Mouse (Mus musculus) lung, embryonic 16.5 days (tissue): ENCODE measurements around the gene Vsir. TPM values are rescaled to one million over a fixed set of nuclear protein-coding genes. Genes with fewer than 3 reads are reported as not detected.

ENCODE experiments used
- ATAC-seq: fragments of 200-750 bp; cut with Nextera tagmentation; 2 replicates; pipeline ENCODE4 v1.8.0; 2017; ENCODE audit warnings: low read depth, mild to moderate bottlenecking, moderate library complexity
- H3K27ac ChIP-seq: fragments of 300-500 bp; sonication (generic); 2 replicates; pipeline ENCODE4 v1.5.1; 2014; ENCODE audit warnings: mild to moderate bottlenecking, control low read depth, low read length
- H3K27me3 ChIP-seq: fragments of 300-500 bp; sonication (generic); 2 replicates; pipeline ENCODE4 v1.6.1; 2014; ENCODE audit warnings: low read depth, low read length, mixed read lengths; ENCODE audit not compliant: control insufficient read depth, insufficient read depth
- H3K36me3 ChIP-seq: fragments of 300-500 bp; sonication (generic); 2 replicates; pipeline ENCODE4 v1.6.1; 2014; ENCODE audit warnings: low read length; ENCODE audit not compliant: control insufficient read depth, insufficient read depth
- H3K4me1 ChIP-seq: fragments of 300-500 bp; sonication (generic); replicated peaks from 2 replicates; pipeline ENCODE4 v1.6.1; 2014; ENCODE audit warnings: low read length, mixed read lengths; ENCODE audit not compliant: control insufficient read depth, insufficient read depth
- H3K4me2 ChIP-seq: fragments of 300-500 bp; sonication (generic); 2 replicates; pipeline ENCODE4 v1.6.1; 2014; ENCODE audit warnings: low read depth, low read length, control low read depth
- H3K4me3 ChIP-seq: fragments of 300-500 bp; sonication (generic); 2 replicates; pipeline ENCODE4 v1.5.1; 2014; ENCODE audit warnings: mild to moderate bottlenecking, low read length, control low read depth
- H3K9ac ChIP-seq: fragments of 300-500 bp; sonication (generic); 2 replicates; pipeline ENCODE4 v1.6.1; 2014; ENCODE audit warnings: low read length, control low read depth
- H3K9me3 ChIP-seq: fragments of 300-500 bp; sonication (generic); 2 replicates; pipeline ENCODE4 v1.6.1; 2016; ENCODE audit warnings: low read length; ENCODE audit not compliant: control insufficient read depth
- WGBS: fragments of 180-500 bp; shearing (Covaris S2); extraction: QIAGEN DNeasy Blood & Tissue Kit; methylation state at CpG from one replicate; pipeline ENCODE4 v1.1.7; 2014; 5-methylcytosine and 5-hydroxymethylcytosine counted together
- polyA plus RNA-seq: library from polyadenylated mRNA; unstranded; fragments of >200 nt; fragmentation: Nextera tagmentation; extraction: Ambion mirVana; gene quantifications from 2 replicates; pipeline ENCODE4 v1.2.1, GENCODE M21; 2015

Vsir gene
- polyA plus RNA-seq, 1 experiment from 2014 or later: 5.8 TPM

DNA sequence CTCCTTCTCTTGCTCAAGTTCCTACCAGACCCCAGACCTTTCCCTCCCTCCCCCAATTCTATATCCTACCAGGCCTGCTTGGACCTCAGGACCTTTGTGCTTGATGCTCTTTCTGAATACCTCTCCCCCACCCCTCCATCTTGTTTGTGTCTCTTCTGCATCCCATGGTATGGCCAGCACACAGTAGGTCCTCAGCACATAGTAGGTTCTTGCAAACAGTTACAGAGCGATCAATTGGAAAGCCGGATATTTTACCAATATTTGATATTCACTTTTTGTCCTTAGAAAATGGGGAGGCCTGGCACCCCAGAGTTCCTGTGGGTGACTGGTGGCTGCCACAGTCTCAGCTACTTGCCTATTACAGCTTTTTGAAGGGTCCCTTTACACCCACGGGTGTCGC, 11.6 kb upstream of the Vsir start:
- no peak for ATAC-seq
- 85% methylated on average over 4 of the region's 4 CpGs for WGBS
- no peak overlapping the region for H3K9ac ChIP-seq

DNA sequence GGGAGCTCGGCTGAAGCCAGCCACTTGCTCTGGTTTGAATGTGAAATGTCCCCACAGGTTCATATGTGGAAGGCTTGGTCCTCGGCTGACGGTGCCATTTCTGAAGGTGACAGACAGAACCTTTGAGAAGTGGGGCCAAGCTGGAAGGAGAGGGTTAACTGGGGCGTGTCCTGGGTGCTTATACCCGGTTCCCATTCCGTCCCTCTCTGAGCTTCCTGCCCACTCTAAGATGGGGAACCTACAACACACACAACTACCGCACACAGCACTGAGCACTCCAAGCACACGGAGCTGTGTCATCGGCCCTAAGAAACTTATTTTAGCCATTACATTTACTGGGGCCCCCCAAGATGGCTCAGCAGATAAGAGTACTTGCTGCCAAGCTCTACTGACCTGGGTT, 5.1 kb upstream of the Vsir start:
- ATAC-seq: no peak
- WGBS: 60% methylated on average over 9 of the region's 9 CpGs
- Histone ChIP-seq H3K36me3 (no peaks in the 10 kb centered on the region), H3K4me3 (no peak overlapping the region), H3K4me1 (peaks cover 4% of the 10 kb centered on the region), H3K27ac (no peak overlapping the region), H3K4me2 (no peak overlapping the region), H3K9me3 (no peaks in the 10 kb centered on the region), H3K27me3 (no peaks in the 10 kb centered on the region), H3K9ac (no peak overlapping the region)

More for the DNA sequence above, 11.6 kb upstream of the Vsir start:
- Histone ChIP-seq H3K27me3 (no peaks in the 10 kb centered on the region), H3K4me2 (no peak overlapping the region), H3K4me1 (no peaks in the 10 kb centered on the region; the same call in 1 of the 2 replicates), H3K36me3 (no peaks in the 10 kb centered on the region), H3K4me3 (no peak overlapping the region), H3K27ac (no peak overlapping the region), H3K9me3 (no peaks in the 10 kb centered on the region)

DNA sequence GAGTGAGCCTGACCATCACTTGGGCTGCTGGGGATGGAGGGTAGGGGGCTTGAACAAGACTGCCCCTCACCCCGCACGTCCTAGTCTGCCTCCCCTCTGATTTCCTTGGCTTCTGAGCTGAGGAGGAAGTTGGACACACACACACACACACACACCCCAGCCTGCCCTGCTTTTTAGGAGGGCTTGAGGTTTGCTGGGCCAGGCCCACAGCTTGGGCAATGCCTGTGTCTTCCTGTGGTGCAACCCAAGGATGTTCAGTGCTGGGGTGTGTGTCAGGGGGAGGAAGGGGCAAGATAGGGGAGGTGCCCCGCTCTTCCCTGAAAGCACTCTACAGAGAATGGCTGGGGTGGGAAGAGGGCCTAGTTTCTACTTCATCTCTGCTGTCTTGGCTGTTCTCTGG, 2.5 kb upstream of the Vsir start:
- ATAC-seq: no peak
- Histone ChIP-seq H3K9ac (no peak overlapping the region), H3K27me3 (no peaks in the 10 kb centered on the region), H3K4me2 (no peak overlapping the region), H3K36me3 (no peaks in the 10 kb centered on the region), H3K9me3 (no peaks in the 10 kb centered on the region), H3K4me1 (peaks cover 17% of the 10 kb centered on the region), H3K4me3 (no peak overlapping the region), H3K27ac (no peak overlapping the region)
- whole genome bisulfite sequencing: 66% methylated on average over 3 of the region's 3 CpGs

DNA sequence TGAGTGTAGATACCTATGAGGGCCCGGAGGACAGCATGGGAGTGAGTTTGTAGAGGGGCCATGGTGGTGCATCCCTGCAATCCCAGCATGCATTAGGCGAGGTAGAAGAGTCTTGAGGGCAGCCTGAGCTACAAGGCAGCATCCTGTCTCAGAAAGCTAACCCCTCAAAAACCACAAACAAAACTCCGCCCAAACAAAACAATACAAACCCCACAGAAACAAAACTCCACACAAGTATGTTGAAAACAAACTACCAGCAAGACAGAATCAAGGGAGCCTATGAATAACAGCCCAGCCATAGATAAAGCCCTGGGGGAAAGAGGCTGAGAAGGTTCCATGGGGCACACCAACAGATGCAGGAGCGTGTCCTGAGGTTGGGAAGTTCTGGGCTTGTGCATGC, 595 bp upstream of the Vsir start:
- WGBS: 82% methylated on average over 4 of the region's 4 CpGs
- Histone ChIP-seq H3K4me3 (no peak overlapping the region), H3K9me3 (no peaks in the 10 kb centered on the region), H3K9ac (no peak overlapping the region), H3K4me1 (peaks cover 30% of the 10 kb centered on the region), H3K36me3 (no peaks in the 10 kb centered on the region), H3K27me3 (no peaks in the 10 kb centered on the region), H3K27ac (no peak overlapping the region; the same call in 1 of the 2 replicates), H3K4me2 (peak overlapping the region; percentile 56)
- no peak for ATAC-seq

DNA sequence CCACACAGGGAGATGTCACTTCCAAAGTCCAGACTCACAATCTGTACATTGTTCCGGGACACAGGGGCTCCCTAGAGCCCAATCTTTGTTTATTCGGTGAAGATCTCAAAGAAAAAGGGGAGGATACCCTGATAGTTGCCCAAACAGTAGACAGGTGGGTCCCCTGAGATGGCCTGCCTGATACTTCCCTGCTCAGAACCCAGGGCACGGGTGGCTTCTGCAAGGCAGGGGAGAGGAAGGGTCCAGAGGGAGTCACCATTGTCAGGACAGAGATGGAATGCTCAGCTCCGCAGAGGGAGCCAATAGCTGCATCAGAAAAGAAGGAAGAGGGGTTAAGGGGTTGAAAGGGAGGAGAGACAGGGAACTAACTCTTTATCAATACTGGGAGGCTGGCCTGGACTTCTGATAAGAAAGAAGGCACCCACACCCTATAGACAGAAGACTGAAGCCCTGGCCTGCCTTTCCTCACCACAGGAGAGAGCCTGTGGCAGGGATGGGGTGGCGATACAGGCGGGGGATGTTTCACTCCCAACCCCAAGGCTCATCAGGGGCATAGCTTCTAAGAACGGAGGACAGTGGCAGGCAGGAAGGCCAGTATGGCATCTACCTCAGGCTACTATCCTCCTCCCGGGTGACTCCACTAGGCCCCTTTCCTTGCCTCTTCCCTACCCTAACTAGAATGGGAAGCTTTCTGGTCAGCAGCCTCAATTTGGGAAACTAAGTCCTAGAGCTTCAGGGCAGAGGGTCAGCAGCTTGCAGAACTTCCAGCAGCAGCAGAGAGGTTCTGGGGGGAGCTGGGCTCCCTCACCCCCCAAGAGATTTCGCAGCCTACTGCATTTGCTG, 1.3 kb downstream of the Vsir start:
- WGBS: 51% methylated on average over 9 of the region's 9 CpGs
- Histone ChIP-seq H3K4me3 (peak overlapping the region; percentile 46), H3K27me3 (no peaks in the 10 kb centered on the region), H3K9me3 (no peaks in the 10 kb centered on the region), H3K9ac (peak overlapping the region; percentile 36), H3K27ac (peak overlapping the region; percentile 96), H3K4me2 (peak overlapping the region; percentile 56), H3K36me3 (no peaks in the 10 kb centered on the region), H3K4me1 (peaks cover 46% of the 10 kb centered on the region)
- no peak for ATAC-seq

DNA sequence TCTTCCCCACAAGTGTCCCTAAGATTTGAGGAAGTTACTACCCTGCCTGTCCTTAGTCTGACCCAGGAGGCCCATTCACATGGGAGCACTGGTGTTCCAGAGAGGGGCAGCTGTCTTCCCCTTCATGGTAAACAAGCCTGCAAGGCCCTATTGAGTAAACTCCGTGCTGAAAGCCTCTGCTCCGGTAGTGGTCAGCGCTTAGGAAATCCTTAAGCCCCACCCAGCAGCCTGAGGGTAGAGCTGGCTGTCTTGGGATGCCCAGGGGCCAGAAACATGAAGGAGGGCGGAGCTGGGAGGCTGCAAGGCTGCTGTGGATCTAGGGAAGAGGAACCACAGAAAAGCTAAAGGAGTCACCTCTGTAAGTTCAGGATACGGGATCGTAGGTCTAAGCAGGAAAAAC, 2.4 kb downstream of the Vsir start:
- Histone ChIP-seq H3K4me3 (no peak overlapping the region), H3K9ac (peak overlapping the region; percentile 36), H3K36me3 (no peaks in the 10 kb centered on the region), H3K27me3 (no peaks in the 10 kb centered on the region), H3K27ac (peak overlapping the region; percentile 96), H3K4me2 (peak overlapping the region; percentile 56), H3K9me3 (no peaks in the 10 kb centered on the region), H3K4me1 (peaks cover 53% of the 10 kb centered on the region)
- 33% methylated on average over 6 of the region's 6 CpGs for WGBS
- ATAC-seq: no peak

DNA sequence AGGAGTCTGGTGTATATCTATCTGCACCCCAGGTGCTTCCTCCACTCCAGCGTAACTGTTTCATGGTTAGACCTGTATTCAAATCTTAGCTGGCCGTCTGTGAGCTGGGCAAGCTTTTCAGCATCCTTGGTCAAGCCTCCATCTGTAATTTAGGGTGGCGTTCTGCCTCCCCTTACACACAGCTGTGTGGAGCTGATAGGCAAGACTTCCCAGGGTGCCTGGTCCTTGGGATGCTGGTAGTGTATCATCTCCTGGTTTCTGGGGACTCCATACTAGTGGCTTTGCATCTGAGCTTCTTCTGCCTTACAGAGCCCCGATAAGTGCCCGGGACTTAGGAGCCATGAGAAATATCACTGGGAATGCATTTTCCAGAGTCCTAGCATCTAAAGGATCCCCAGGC, 3.0 kb downstream of the Vsir start:
- Histone ChIP-seq H3K9ac (no peak overlapping the region; the same call in 1 of the 2 replicates), H3K27me3 (no peaks in the 10 kb centered on the region), H3K4me1 (peaks cover 53% of the 10 kb centered on the region), H3K4me2 (peak overlapping the region; percentile 16; the same call in 1 of the 2 replicates), H3K27ac (peak overlapping the region; percentile 96), H3K9me3 (no peaks in the 10 kb centered on the region), H3K4me3 (no peak overlapping the region), H3K36me3 (no peaks in the 10 kb centered on the region)
- no peak for ATAC-seq
- WGBS: 78% methylated on average over 5 of the region's 5 CpGs

DNA sequence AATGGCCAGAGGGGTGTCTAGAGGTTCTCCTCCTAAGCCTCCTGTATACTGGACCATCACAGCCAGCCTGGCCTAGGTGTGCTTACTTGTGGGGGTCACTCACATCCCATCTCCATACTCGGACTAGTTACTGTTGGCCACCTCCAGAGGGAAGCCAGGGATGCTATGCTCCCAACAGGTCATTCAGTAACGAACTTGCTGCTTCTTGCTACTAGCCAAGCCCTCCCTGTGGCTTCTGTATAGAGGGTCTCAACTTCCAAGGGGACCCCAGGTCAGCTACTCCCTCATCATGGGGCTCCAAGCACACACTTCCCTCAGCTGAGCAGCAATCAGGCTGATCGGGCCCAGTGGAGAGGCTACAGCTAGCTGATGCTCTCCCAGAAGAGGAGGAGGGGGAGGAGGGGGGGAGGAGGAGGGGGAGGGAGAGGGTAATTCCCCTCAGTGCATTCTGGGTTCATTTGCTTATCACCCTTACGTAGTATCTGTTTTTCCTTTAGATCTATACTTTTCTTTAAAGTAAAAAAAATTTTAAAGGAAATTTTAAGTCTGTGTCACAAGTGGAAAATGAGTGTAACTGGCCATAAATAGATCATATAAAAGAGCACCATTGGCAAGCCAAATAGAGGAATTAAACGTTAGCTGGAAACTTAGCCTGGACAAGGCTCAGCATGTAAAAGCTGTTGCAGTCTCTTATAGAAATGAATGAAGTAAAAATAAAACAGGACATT, 3.6 kb downstream of the Vsir start:
- WGBS: 41% methylated on average over 5 of the region's 5 CpGs
- Histone ChIP-seq H3K4me1 (peaks cover 53% of the 10 kb centered on the region), H3K4me3 (peak overlapping the region; percentile 7; the same call in 1 of the 2 replicates), H3K4me2 (peak overlapping the region; percentile 33), H3K27ac (peak overlapping the region; percentile 96), H3K9me3 (no peaks in the 10 kb centered on the region), H3K9ac (no peak overlapping the region), H3K36me3 (no peaks in the 10 kb centered on the region), H3K27me3 (no peaks in the 10 kb centered on the region)
- no peak for ATAC-seq

DNA sequence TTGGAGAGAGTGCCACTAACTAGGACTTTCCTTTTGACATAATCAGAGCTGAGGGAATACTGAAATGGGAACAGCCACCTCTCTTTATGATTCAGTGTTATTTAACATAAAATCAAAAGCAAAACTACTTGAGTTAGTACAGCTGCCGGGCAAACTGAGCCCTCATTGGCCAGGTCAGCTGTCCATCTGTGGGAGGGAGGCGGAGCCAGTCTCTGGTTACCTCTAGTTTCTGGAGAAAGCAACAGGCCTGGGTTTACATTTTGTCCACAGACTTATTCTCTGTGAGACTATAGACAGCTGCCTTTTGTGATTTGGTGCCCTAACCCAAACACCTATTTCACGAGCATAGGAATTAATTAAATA, 4.1 kb downstream of the Vsir start:
- H3K4me1 ChIP-seq: peaks cover 53% of the 10 kb centered on the region
- H3K9ac ChIP-seq: no peak overlapping the region; the same call in 1 of the 2 replicates
- 12% methylated on average over 3 of the region's 3 CpGs for WGBS
- peak; percentile 61 for ATAC-seq
- H3K27ac ChIP-seq: peak overlapping the region; percentile 96
- no peaks in the 10 kb centered on the region for H3K36me3 ChIP-seq
- no peaks in the 10 kb centered on the region for H3K9me3 ChIP-seq
- H3K4me2 ChIP-seq: peak overlapping the region; percentile 33
- peak overlapping the region; percentile 7; the same call in 1 of the 2 replicates for H3K4me3 ChIP-seq
- no peaks in the 10 kb centered on the region for H3K27me3 ChIP-seq
